Mouse (Mus musculus): ENCODE measurements around the gene Rapgef2. TPM values are rescaled to one million over a fixed set of nuclear protein-coding genes. Genes with fewer than 3 reads are reported as not detected.

Rapgef2 gene
- total RNA-seq, 2 experiments from 2014 or later: 34.3 to 34.5 TPM

GRCm38 (mm10) chr3:79028153-79028878, 258.0 kb downstream of the Rapgef2 start:
- no peak for DNase-seq

DNA sequence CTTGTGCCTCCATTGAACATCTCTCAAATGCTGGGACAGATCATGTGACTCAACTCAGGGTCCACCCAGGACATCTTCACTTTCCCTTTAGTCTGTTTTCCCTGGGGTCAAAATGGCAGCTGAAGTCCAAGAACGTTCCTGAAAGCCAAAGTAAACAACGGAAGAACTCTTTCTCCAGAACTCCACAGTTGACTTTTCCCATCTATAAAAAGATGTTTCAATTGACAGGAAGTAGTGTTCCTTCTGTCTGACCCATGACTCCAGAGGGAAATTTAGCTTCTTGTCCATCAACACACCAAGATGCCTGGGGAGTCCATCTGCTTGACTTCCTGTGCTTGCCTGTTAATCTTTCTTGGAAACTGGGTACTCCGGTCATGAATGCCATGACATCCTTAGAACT, 260.3 kb downstream of the Rapgef2 start:
- peak in 1 of 2 experiments; percentile 52 for DNase-seq

DNA sequence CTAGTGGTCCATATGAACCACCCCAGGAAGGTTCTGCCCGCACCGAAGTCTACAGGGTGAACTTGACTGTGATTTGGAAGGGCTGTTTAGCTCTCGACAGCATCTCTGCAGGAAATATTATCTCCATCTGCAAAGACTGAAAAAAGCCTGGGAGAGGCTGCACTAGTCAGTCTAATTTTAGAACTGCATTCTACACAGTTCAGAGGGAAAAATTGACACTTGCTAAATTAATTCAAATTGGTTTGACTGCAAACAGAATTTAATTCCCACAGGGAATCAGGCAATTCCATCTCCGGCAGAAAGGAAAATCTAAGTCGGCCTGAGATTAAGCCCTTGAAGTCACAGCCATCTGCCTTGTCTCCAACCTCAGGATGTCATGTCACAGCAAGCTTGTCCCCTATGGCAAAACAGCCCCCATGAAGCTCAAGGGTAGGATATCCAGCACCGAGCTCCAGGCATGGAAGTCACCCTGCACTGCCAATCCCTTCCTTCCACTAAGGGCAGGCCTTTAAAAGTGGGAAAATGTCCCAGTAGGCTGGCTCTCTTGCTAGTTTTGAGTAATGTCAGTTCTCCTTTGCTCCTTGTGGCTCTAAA, 262.5 kb downstream of the Rapgef2 start:
- peak in 1 of 2 experiments; percentile 18 for DNase-seq

GRCm38 (mm10) chr3:79022690-79023089, 263.6 kb downstream of the Rapgef2 start:
- DNase-seq: no peak

DNA sequence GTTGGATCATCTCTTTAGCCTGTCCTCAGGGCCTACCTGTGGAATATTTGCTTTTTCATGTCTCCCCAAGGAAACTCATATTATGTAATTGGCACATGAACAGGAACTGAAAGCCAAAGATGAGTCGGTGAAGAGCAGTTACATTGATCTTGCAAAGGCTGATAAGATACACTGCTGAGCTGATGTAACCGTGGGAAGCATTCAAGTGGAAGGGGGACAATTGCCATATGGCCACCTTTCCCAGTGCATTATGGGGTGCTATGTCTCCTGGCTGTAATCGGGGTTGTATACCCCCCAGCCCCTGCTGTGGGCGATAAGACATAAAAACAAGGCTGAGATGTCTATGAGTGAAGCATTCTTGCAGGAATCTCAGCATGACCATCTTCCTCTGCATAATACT, 268.9 kb downstream of the Rapgef2 start:
- no peak for DNase-seq

GRCm38 (mm10) chr3:79016830-79017229, 269.5 kb downstream of the Rapgef2 start:
- no peak for DNase-seq

DNA sequence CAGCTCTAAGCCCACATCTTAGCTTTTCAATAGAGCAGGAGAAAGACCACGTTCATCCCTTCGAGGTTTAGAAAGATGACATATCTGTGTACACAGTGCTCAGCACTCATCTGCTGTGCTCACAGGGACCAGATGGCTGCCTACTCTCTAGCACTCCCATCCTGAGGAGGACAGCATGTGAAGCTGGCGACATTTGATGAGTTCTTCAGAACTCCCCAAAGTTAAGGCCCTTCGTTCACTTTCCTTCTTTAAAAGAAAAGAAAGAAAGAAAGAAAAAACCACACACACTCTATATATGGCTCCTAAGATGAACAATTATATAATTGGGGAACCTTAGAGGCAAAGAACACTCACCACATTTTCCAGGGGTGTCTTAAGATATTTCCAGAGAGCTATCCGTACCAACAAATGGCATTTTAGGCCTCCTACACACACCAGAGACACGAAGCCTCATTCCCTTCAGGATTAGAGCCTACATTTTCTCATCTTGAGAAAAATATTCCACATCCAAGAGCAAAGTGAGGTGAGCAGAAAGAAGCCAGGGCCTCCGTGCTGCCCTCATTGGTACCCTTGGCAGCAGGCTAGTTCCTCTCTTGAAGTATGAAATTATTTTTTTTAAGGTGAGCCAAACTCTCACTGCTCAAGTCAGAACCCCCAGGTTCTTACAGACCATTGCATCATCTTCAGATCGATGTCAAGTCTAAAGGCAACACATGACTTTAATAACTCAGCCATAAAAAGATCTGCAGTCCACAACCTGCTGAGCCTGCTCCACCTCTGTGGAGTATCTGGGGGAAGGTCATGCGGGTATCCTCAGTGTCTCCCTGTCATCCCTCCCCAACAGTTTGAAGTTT, 270.5 kb downstream of the Rapgef2 start:
- DNase-seq: no peak

Other genes starting within 250 kb of the Rapgef2 start
- gene Gm17359, start 50.1 kb upstream of the Rapgef2 start, total RNA-seq (2021): not detected